Mouse (Mus musculus): ENCODE measurements at regions not wholly inside any gene's neighbourhood (a gene's known extent, or its start where the extent isn't known, plus 50 kb on each side); places are given as distances from the start of the nearest gene placed in this dataset.
"Not testable (repeated sequence)": the region's sequence is repeated elsewhere in the genome, so short reads cannot be mapped to it uniquely, and the experiment has no call there.

- DNase-seq (ENCODE audit: low spot score in 2 of 2): no peak
Observed at GRCm38 (mm10) chr9:33007456-33008063, 371.5 kb downstream of the Ets1 start.

DNA sequence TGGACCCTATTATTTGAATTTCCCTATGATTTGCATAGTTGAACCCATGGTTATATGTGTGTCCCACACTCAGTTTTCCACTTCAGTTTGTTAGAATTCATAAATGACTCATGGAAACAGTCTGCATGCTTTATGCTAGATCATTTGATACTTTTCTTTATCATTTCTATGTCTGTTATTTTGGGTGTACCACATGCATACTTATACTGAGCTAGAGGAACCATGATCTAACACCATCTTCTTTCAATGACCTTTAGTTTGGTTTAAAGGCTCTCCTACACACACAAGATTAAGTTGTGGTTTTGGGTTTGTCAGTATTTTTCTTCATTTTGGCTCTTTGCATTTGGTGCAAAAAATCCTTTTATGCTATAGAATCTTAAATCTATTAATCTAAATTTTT is 375.2 kb downstream of the Ets1 start:
- no peak for DNase-seq (ENCODE audit: low spot score in 2 of 2)

- DNase-seq (ENCODE audit: low spot score in 2 of 2): no peak
Observed at GRCm38 (mm10) chr9:33035401-33035800, 399.4 kb downstream of the Ets1 start.

GRCm38 (mm10) chr9:33039221-33039790 is 403.3 kb downstream of the Ets1 start:
- DNase-seq (ENCODE audit: low spot score in 2 of 2): no peak

DNA sequence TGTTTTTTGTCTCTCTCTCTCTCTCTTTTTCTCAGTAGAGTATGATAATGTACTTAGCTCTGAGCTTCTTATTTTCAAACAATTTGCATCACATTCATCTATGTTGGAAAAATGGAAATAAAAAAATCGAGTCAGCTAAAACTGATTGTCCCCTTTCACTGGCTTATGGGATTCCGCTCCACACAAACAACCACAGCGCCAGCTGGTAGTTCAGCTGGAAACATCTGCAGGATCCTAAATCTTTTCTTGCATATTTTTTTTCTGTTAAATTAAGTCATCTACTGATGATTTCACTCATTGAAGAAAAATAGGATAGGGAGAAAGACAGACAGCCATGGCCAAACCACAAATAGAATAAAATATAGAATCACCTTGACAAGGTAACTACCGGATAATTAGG is 414.8 kb downstream of the Ets1 start:
- DNase-seq (ENCODE audit: low spot score in 2 of 2): no peak

DNA sequence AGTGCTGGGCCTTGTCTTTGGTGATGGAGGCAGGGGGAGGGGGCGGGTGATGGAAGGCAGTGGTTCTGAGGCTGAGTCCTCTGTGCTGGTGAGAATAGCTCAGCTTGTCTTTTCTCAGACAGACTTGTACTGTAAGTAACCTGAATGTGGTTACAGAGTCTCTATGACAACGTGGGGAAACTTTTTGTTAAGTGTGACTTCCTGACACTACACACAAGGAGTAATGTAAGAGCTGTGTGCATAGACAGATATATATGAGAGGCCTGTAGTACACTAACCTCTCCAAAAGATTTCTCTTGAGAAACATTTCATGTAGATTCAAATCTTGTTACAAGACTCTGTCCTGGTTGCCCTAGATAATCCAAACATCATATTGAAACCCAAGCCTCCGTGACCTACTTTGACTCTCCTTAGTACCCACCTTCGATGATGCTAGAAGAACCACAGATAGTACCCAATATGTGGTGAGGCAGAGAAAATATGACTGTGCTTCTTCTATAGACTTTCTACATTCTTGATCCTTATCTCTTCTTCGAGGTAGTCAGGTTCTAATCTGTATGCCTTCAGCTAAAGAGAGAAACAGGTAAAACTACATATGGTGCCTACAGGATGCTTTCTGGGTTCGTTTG is 424.7 kb downstream of the Ets1 start:
- DNase-seq (ENCODE audit: low spot score in 2 of 2): no peak

- no peak for DNase-seq (ENCODE audit: low spot score in 2 of 2)
Observed at GRCm38 (mm10) chr9:33062476-33062875, 426.5 kb downstream of the Ets1 start.

- no peak for DNase-seq (ENCODE audit: low spot score in 2 of 2)
Observed at GRCm38 (mm10) chr9:33065331-33065730, 429.3 kb downstream of the Ets1 start.

DNA sequence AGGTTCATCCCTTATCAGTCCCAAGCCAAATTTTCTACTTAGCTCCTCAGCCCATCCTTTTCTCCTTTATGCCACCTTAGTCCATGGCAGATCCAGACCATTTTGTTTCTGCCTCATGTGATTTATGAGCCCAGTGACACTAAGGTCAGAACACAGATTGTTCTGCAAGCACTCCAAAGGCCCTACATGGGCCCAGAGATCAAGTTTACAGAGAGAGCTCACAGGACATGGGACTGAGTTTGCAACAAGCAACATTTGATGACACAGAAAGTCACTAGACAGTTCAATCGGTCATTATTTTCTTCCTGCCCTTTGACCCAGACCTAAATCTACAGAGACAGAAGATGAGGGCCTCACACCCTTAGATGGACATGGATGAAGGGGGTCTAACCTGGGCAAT is 431.5 kb downstream of the Ets1 start:
- DNase-seq (ENCODE audit: low spot score in 2 of 2): no peak

- DNase-seq (ENCODE audit: low spot score in 2 of 2): no peak
Observed at GRCm38 (mm10) chr9:33070116-33070515, 434.1 kb downstream of the Ets1 start.

GRCm38 (mm10) chr9:33080271-33080670 is 444.2 kb downstream of the Ets1 start:
- no peak for DNase-seq (ENCODE audit: low spot score in 2 of 2)

GRCm38 (mm10) chr9:33080774-33081173 is 444.8 kb downstream of the Ets1 start:
- DNase-seq (ENCODE audit: low spot score in 2 of 2): no peak

DNA sequence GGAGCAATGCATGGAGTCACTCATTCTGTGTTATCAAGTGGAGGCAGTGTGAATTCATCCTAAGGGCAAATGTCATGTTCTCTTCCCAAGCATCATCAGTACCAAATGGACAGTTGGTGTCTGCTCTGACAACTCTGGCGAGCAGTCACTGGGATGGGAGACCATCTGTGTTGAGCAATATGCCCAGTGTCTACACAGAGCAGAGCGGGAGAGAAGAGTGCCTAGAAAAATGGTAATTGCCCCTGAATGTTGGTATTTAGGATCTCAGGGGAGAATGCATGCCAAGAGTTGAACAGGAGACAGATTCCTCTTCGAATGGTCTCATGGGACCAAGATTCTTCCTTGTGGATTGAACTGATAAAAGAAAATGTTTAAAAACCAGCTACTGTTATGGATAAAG is 454.0 kb downstream of the Ets1 start:
- DNase-seq (ENCODE audit: low spot score in 2 of 2): no peak

- no peak for DNase-seq (ENCODE audit: low spot score in 2 of 2)
Observed at GRCm38 (mm10) chr9:33091664-33092063, 455.6 kb downstream of the Ets1 start.

DNA sequence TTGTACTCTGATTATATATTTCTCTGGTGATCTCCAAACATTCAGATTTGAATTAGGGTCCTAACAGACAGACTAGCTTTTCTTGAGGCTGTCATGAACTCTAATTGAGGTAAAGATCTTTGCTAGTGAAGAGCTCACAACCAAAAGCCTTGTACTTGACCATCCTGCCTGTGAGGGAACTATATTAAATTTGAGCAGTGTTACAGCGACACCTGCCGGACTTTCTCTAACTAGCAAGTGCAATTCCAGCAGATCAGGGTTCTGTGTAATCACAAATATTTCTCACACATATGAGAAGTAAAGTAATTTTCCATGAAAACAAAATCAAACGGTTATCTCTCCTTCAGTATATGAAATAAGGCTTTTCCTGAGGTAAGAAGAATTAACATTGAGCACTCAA is 459.6 kb downstream of the Ets1 start:
- peak; percentile 23 to 65 for DNase-seq (ENCODE audit: low spot score in 2 of 2)

DNA sequence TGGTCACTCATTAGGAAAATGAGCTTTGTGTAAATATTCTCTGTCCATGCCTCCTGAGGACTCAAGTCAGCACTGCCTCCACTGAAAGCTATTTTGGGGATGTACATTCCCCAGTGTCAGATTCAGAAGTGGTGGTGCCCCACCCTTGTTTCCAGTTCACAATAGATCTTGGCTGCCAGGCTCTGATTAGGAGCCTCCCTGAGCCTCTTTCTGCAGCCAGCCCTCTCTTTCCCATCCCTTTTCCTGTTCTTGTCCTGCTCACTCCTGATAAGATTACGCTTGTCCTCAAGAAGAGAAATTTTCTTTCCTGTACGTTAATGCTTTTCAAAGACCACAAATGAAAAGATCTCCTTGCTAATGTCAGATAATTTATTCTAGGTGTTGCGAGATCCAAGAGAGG is 465.2 kb downstream of the Ets1 start:
- DNase-seq (ENCODE audit: low spot score in 2 of 2): no peak

DNA sequence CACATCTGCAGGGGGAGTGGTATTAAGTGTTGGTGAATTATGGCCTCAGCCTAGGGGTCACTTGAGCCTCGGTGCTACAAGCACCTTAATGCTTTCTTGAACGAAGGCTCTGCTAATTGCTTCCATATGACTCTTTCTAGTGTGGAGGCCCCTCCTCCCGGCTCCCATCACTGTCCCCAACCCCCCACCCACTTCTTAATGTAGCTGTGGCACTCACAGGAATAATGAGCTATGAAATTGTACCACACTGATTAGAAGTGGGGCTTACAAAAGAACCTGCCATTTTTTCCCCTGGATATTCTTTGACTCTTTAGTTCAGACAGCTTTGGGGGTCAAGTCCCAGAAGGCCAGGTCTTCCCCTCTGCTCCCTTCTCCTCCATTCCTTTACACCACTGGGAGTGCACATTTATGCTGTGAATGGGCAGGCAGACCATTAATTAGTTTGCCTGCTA is 468.6 kb downstream of the Ets1 start:
- DNase-seq (ENCODE audit: low spot score in 2 of 2): no peak

- no peak for DNase-seq (ENCODE audit: low spot score in 2 of 2)
Observed at GRCm38 (mm10) chr9:33123841-33124240, 487.8 kb downstream of the Ets1 start.

DNA sequence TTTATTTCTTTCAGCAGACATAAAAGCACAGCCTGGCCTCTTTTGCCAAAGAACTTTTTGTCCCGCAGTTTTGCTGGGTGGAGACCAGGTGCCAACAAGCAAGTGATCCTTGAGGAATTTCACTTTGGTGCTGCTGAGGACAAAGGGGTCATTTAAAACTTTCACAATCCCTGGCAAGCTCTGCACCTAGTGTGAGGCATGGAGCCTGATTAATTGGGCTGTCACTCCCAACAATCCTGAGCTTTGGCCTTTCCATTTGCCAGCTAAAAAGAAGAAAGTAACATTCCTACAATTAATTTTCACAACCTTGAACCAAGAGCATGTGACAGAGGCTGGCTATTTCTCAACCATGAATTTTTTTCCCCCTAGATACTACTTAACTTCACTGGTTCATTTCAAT is 516.2 kb downstream of the Ets1 start:
- DNase-seq (ENCODE audit: low spot score in 2 of 2): no peak

DNA sequence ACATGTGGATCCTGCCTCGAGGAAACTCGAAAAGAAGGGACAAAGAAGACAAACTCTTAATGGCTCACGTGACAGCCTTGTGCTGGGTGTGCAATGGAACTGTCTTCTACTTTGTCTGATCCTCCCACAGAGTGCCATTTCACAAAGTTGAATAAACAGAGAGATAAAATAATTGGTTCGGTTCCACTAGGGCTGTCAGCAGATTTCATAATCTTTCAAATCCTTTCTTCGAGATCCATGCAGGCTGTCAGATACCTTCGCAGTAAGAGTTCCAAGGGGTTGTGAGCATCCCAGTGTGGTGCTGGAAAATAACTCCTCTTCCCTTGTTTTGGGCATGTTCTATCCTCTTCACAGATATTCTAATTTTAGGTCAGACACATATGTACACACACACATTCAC is 532.1 kb downstream of the Ets1 start:
- no peak for DNase-seq (ENCODE audit: low spot score in 2 of 2)

- not testable (repeated sequence) for DNase-seq (ENCODE audit: low spot score in 2 of 2)
Observed at GRCm38 (mm10) chr9:33169093-33169492, 533.1 kb downstream of the Ets1 start.

DNA sequence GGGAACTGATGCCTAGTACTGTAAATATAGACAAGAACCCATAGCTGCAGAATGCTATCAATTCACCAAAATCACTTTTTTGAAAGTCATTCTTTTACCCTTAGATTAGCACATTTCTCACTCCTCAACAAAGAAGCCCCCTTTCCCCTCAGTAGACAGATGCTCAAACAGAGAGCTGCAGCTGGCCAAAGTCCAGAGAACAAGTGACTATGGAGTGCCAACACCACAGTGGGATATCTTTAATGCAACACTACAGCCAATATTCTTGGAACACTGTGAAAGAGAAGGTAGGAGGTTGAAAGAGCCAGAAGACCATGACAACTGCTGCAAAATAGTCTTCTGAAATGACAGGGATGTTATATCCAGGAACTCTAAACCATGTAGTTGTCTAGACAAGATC is 544.0 kb downstream of the Ets1 start:
- DNase-seq (ENCODE audit: low spot score in 2 of 2): no peak

- no peak for DNase-seq (ENCODE audit: low spot score in 2 of 2)
Observed at GRCm38 (mm10) chr9:33187187-33187586, 551.2 kb downstream of the Ets1 start.

DNA sequence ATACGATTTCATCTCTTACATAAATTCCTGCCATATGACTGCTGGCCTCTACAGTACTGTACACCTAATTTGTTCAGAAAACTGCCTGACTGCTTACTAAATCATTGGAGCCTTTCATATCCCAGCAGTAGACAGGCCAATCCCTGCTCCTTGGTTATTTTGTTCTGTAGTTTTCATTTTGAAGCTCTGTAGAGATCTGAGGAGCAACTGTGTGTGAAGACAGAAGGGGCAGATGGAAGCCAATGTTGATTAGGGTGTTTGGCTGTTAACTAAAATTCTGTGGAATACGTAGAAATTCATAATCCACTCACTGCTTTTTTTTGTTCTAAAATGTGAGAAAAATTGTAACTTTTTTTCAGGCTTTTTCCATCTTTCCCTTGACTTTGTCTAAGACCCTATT is 573.1 kb downstream of the Ets1 start:
- no peak for DNase-seq (ENCODE audit: low spot score in 2 of 2)

All from urinary bladder, postnatal 4 days (tissue).